Mouse (Mus musculus) CH12.LX (cell line): ENCODE measurements at regions not wholly inside any gene's neighbourhood (a gene's known extent, or its start where the extent isn't known, plus 50 kb on each side); places are given as distances from the start of the nearest gene placed in this dataset.
A peak's percentile ranks its signal among the peaks of the same experiment; 100 is the strongest.

ENCODE experiments used
- DNase-seq: peaks from one replicate; pipeline ENCODE4 v3.0.0-alpha.2; 2013; ENCODE audit errors: extremely low read depth
- H3K27ac ChIP-seq: 2 replicates; pipeline ENCODE4 v1.5.1; 2012; ENCODE audit warnings: low read depth, mild to moderate bottlenecking, control low read depth, moderate library complexity; ENCODE audit not compliant: insufficient read depth
- H3K27me3 ChIP-seq: replicated peaks from 2 replicates; pipeline ENCODE3; 2012; ENCODE audit warnings: inconsistent platforms
- H3K36me3 ChIP-seq, 2 experiments: replicated peaks in 1 of 2; 2 replicates each; pipeline versions ENCODE3 to v1.6.1; 2012; ENCODE audit warnings: inconsistent platforms in 1 of 2, low read length in 1 of 2, mild to moderate bottlenecking in 1 of 2, mixed read lengths in 1 of 2, moderate library complexity in 1 of 2; ENCODE audit not compliant: control insufficient read depth in 1 of 2, insufficient read depth in 1 of 2
- H3K4me1 ChIP-seq, 2 experiments: 2 replicates each; pipeline ENCODE4 v1.6.1; 2012; ENCODE audit warnings: inconsistent platforms in 1 of 2, moderate library complexity in 1 of 2; ENCODE audit not compliant: insufficient read depth in 2 of 2, control insufficient read depth in 1 of 2
- H3K4me2 ChIP-seq: 2 replicates; pipeline ENCODE4 v1.6.1; 2012; ENCODE audit warnings: low read depth, mild to moderate bottlenecking, control low read depth; ENCODE audit not compliant: poor library complexity, insufficient read depth, severe bottlenecking
- H3K4me3 ChIP-seq, 3 experiments: fragments of 150-350 bp in 1 of 3; sonication (generic) in 1 of 3; replicated peaks in 1 of 3; 2 replicates each; pipeline versions ENCODE3 to v1.5.1; 2011 to 2012; ENCODE audit warnings: low read depth in 2 of 3, low read length in 2 of 3, mild to moderate bottlenecking in 2 of 3, moderate library complexity in 2 of 3, control low read depth in 1 of 3, improper control_type of control experiment in 1 of 3, inconsistent platforms in 1 of 3, mixed read lengths in 1 of 3; ENCODE audit not compliant: poor library complexity in 1 of 3
- H3K79me2 ChIP-seq: replicated peaks from 2 replicates; pipeline ENCODE4 v1.6.1; 2012; ENCODE audit warnings: mild to moderate bottlenecking, moderate library complexity; ENCODE audit not compliant: control insufficient read depth, poor library complexity, insufficient read depth, severe bottlenecking; ENCODE audit errors: extremely low read depth
- H3K9ac ChIP-seq: 2 replicates; pipeline ENCODE4 v1.6.1; 2012; ENCODE audit warnings: low read depth, mild to moderate bottlenecking, control low read depth, moderate library complexity; ENCODE audit not compliant: insufficient read depth
- H3K9me3 ChIP-seq: replicated peaks from 2 replicates; pipeline ENCODE3; 2012; ENCODE audit warnings: low read length, inconsistent platforms, mixed read lengths
- CTCF ChIP-seq, 2 experiments: IDR thresholded peaks in 1 of 2; conservative IDR thresholded peaks in 1 of 2; 2 replicates each; pipeline ENCODE4 v1.5.1; 2011 to 2012; ENCODE audit warnings: low read depth in 2 of 2, low read length in 2 of 2, improper control_type of control experiment in 1 of 2, inconsistent platforms in 1 of 2, mild to moderate bottlenecking in 1 of 2, moderate library complexity in 1 of 2
- E2F4 ChIP-seq: IDR thresholded peaks from 2 replicates; pipeline ENCODE4 v1.6.1; 2011; ENCODE audit warnings: low read depth, low read length, improper control_type of control experiment; ENCODE audit not compliant: insufficient replicate concordance
- EP300 ChIP-seq: IDR thresholded peaks from 2 replicates; pipeline ENCODE4 v1.6.1; 2011; ENCODE audit warnings: low read length, improper control_type of control experiment
- GABPA ChIP-seq: IDR thresholded peaks from 2 replicates; pipeline ENCODE4 v1.6.1; 2012; ENCODE audit warnings: low read depth, low read length, improper control_type of control experiment, inconsistent platforms; ENCODE audit not compliant: insufficient replicate concordance
- IRF4 ChIP-seq: IDR thresholded peaks from 2 replicates; pipeline ENCODE4 v1.6.1; 2014; ENCODE audit warnings: low read depth, mild to moderate bottlenecking, inconsistent platforms, low read length, improper control_type of control experiment
- MAX ChIP-seq: IDR thresholded peaks from 2 replicates; pipeline ENCODE4 v1.6.1; 2011; ENCODE audit warnings: low read length, improper control_type of control experiment
- MAZ ChIP-seq: IDR thresholded peaks from 2 replicates; pipeline ENCODE4 v1.6.1; 2012; ENCODE audit warnings: low read depth, mild to moderate bottlenecking, inconsistent platforms, low read length, improper control_type of control experiment, moderate library complexity
- MXI1 ChIP-seq: IDR thresholded peaks from 2 replicates; pipeline ENCODE4 v1.6.1; 2011; ENCODE audit warnings: mild to moderate bottlenecking, low read depth, low read length, improper control_type of control experiment
- NELFE ChIP-seq: IDR thresholded peaks from 2 replicates; pipeline ENCODE4 v1.6.1; 2011; ENCODE audit warnings: low read depth, low read length, improper control_type of control experiment
- POLR2AphosphoS2 ChIP-seq: IDR thresholded peaks from 2 replicates; pipeline ENCODE4 v1.6.1; 2011; ENCODE audit warnings: low read depth, low read length, improper control_type of control experiment
- RAD21 ChIP-seq: IDR thresholded peaks from 2 replicates; pipeline ENCODE4 v1.6.1; 2011; ENCODE audit warnings: low read depth, mild to moderate bottlenecking, low read length, improper control_type of control experiment, moderate library complexity
- RCOR1 ChIP-seq: conservative IDR thresholded peaks from 2 replicates; pipeline ENCODE4 v1.6.1; 2012; ENCODE audit warnings: low read depth, mild to moderate bottlenecking, inconsistent platforms, low read length, improper control_type of control experiment
- SMC3 ChIP-seq: IDR thresholded peaks from 2 replicates; pipeline ENCODE4 v1.6.1; 2011; ENCODE audit warnings: low read depth, low read length, improper control_type of control experiment
- TBP ChIP-seq: conservative IDR thresholded peaks from 2 replicates; pipeline ENCODE4 v1.6.1; 2011; ENCODE audit warnings: low read depth, low read length, improper control_type of control experiment
- TCF12 ChIP-seq: IDR thresholded peaks from 2 replicates; pipeline ENCODE4 v1.6.1; 2014; ENCODE audit warnings: low read depth, mild to moderate bottlenecking, inconsistent platforms, low read length, improper control_type of control experiment
- ZC3H11A ChIP-seq: IDR thresholded peaks from 2 replicates; pipeline ENCODE4 v1.6.1; 2012; ENCODE audit warnings: low read depth, mild to moderate bottlenecking, inconsistent platforms, low read length, improper control_type of control experiment
- ZKSCAN1 ChIP-seq: IDR thresholded peaks from 2 replicates; pipeline ENCODE4 v1.6.1; 2012; ENCODE audit warnings: low read depth, inconsistent platforms, low read length, improper control_type of control experiment, borderline replicate concordance
- dilution Hi-C: fragments of 300-500 bp; cut with MboI; formaldehyde crosslinking; loops from 2 replicates; pipeline ENCODE4 v1.14.3; 2020; ENCODE audit warnings: low sequenced_read_pairs; ENCODE audit not compliant: extremely low pct_unique_long_range_greater_than_20kb, extremely low pct_ligation_motif_present
- in situ Hi-C: fragments of 300-500 bp; cut with MboI; formaldehyde crosslinking; loops from 3 replicates; pipeline ENCODE4 v1.14.3; 2019; ENCODE audit warnings: low sequenced_read_pairs, low pct_ligation_motif_present, low pct_unique_long_range_greater_than_20kb, mixed read lengths

DNA sequence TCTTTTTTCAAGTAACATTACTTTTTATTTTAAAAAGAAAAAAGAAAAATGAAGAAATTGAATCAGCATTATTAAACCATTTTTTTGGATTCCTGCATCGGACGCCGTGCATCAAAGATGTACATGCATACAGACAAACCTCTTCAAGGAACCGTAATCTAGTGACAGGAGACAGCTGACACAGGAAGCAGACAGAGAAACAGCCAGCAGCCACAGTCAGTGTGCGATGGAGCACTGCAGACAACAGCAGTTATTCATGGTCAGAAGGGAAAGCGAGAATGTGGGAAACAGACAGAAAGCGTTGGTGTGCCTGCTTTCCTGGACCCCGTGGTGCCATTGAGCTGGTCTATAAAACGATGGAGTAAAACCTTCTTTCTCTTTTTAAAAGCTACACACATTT is 61.4 kb downstream of the Cartpt start:
- Histone ChIP-seq H3K9me3 (peaks cover under 1% of the 10 kb centered on the region), H3K4me2 (no peak overlapping the region), H3K9ac (no peak overlapping the region), H3K27me3 (no peaks in the 10 kb centered on the region), H3K79me2 (no peaks in the 10 kb centered on the region), H3K27ac (no peak overlapping the region), H3K4me1 (peaks cover 0 to 3% of the 10 kb centered on the region in 2 experiments; a peak in 1 of 4 replicates), H3K36me3 (no peaks in the 10 kb centered on the region), H3K4me3 (no peak overlapping the region)
- no peak for DNase-seq
- dilution Hi-C loops (no loop called here), in situ Hi-C loops (loop anchor here (25.0 kb wide), 2 partner anchors 227 to 327 kb away; partner anchors contain the start of gene Map1b)
- no peak for TF ChIP-seq RCOR1
- no peak for TF ChIP-seq TCF12
- TF ChIP-seq MAZ: no peak
- no peak for TF ChIP-seq ZKSCAN1
- no peak for TF ChIP-seq IRF4
- TF ChIP-seq MAX: no peak
- TF ChIP-seq GABPA: no peak
- no peak for TF ChIP-seq E2F4
- no peak for TF ChIP-seq MXI1
- no peak for TF ChIP-seq TBP
- no peak for TF ChIP-seq EP300
- no peak for TF ChIP-seq NELFE

DNA sequence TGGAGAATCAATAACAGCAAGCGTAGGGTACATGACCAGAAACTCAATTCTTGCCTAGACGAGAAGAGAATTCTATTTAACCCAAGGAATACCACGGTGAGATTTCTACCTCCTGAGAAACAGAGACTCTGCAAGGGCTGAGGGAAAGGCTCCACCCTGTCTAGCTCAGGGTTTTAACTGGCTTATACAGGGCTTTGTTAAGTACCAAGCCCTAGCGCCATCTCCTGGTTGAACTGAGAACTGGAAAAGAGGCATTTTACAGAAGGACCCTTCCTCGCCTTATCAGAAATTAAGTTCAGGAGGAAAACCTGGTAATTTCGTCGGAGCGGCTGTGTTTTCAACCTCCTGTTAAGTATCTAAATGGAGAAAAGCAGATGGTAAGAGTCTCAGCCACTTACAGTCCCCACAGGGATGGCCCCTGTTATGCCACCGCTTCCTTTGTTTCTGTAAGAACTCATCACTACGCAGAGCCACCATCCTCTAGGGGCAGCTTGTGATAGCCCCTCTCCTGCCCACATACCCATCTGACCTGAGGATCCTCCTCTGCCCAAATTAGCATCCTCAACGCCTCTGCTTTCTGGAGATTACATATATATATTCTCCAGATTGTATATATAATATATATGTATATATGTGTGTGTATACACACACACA is 63.0 kb downstream of the Cartpt start:
- no peak for TF ChIP-seq POLR2AphosphoS2
- peak; percentile 42; the same call in 1 of the 2 replicates for TF ChIP-seq ZC3H11A
- peak; percentile 82 for TF ChIP-seq RAD21
- peak; percentile 81 for TF ChIP-seq SMC3
- peak; percentile 61 to 81 for TF ChIP-seq CTCF (conservative IDR thresholded peaks at IDR 0.05 in 1 of 2, IDR thresholded peaks at IDR 0.05 in 1 of 2; ENCODE audit: low read depth in 2 of 2, low read length in 2 of 2)
- in situ Hi-C loops (loop anchor here (25.0 kb wide), 2 partner anchors 226 to 326 kb away; partner anchors contain the start of gene Map1b), dilution Hi-C loops (no loop called here)
- DNase-seq: peak; percentile 67
- no peaks in the 10 kb centered on the region for H3K27me3 ChIP-seq
- H3K27ac ChIP-seq: no peak overlapping the region
- H3K9me3 ChIP-seq: peaks cover 6% of the 10 kb centered on the region
- H3K4me2 ChIP-seq: no peak overlapping the region
- H3K9ac ChIP-seq: no peak overlapping the region
- peaks cover 0 to 3% of the 10 kb centered on the region in 2 experiments; a peak in 1 of 4 replicates for H3K4me1 ChIP-seq
- no peaks in the 10 kb centered on the region for H3K79me2 ChIP-seq
- no peak overlapping the region for H3K4me3 ChIP-seq
- H3K36me3 ChIP-seq: no peaks in the 10 kb centered on the region
